Mouse (Mus musculus) embryo, embryonic 10.5 days (tissue): ENCODE measurements around the gene Tgm1.

Experiments
- DNase-seq: peaks from one replicate; pipeline ENCODE4 v3.0.0-alpha.2; 2015; ENCODE audit warnings: low spot score

Gene Tgm1

DNA sequence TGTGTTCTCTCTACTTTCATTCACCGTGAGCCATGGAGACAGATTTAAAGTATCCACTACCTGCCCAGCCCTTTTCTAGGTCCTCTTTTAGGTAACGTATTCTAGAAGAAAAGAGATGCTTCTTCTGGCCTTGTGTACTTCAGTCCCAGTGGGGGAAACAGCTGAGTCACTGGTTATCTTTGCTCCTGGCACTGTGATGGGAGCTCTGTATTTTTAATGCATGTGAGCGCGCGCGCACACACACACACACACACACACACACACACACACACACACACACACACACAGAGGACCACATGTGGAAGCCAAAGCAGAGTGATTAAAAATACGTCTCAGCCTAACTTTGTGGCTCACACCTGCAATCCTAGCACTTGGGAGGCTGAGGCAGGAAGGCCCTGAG lies 9.7 kb upstream of the Tgm1 start:
- DNase-seq = no peak

GRCm38 (mm10) chr14:55722438-55722945 lies 8.8 kb upstream of the Tgm1 start:
- DNase-seq = no peak

DNA sequence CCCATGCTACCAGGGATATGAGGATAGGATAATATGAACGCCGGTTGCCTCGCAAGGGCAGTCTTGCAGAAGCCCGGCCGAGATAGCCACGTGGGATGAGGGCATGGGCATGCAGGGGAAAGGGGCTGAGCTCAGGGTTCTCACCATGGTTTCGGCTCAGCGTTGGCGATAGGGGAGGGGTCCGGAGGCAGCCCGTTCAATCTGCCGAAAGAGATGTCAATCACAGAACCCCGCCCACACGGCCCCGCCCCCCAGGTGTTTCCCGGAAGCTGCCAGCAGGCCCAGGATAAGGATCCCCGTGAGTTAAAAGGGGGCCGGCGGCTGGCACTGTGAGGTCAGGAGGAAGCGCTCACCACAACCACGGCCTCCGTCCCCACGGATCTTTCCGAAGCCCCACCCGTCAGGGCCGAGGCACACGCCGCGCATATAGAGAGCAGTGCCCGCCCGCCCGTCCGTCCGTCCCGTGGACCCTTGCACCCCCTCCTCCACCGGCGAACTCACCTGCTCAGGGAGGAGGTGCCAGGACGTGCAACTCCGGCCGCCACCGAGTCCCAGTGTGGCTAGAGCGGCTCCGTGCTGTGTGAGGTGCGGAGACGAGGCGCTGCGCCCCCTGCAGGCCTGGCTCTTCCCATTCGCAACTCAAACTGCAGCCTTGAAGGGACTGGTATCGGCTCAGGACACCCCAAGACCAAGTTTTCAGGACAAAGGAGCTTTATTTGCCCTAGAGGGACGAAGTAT lies 8.1 kb upstream of the Tgm1 start, which contains the start of gene Rabggta:
TSS of gene Rabggta (minus strand) at position 564 of the 738 bp plus-strand sequence.
- peak; percentile 95 for DNase-seq

DNA sequence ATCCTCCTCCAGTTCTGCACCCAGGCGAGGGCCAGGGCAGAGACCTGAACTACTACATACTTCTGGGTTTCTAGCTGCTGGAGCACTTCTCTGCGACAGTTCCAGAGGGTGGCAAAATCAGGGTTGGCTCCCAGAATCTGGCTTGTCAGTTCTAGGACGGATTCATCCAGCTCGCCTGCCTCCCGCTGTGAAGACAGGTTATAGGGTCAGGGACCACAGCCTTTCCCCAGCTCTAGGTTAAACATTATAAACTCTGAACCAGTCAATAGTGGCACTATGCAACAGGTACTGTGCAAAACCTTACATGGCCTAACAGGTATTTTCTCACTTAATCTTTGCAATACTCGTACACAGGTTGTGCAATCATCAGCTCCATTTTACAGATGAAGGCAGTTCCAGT lies 7.3 kb upstream of the Tgm1 start:
- DNase-seq = no peak

- DNase-seq = no peak
Observed at GRCm38 (mm10) chr14:55720666-55721065, 6.9 kb upstream of the Tgm1 start.

GRCm38 (mm10) chr14:55719737-55720136 lies 6.0 kb upstream of the Tgm1 start:
- no peak for DNase-seq

DNA sequence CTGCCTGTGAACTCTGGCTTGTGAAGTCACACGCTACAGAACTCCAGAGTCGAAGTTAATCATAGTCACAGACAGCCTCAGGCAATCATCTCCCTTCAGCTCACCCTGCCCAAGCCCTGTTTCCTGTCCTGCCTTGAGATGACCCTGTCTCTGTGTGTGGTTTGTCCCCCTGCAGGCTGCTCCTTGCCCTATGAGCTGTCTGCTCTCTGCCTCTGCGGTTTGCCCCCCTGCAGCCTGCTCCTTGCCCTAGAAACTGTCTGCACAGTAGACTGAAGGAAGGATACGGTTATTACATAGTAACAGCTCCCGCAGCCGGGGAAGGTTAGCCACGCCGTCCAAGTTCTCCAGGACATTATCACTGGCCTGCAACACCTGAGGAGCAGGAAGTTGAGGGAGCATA lies 3.2 kb upstream of the Tgm1 start:
- DNase-seq = no peak

- DNase-seq = no peak
Observed at GRCm38 (mm10) chr14:55716271-55716670, 2.5 kb upstream of the Tgm1 start.

DNA sequence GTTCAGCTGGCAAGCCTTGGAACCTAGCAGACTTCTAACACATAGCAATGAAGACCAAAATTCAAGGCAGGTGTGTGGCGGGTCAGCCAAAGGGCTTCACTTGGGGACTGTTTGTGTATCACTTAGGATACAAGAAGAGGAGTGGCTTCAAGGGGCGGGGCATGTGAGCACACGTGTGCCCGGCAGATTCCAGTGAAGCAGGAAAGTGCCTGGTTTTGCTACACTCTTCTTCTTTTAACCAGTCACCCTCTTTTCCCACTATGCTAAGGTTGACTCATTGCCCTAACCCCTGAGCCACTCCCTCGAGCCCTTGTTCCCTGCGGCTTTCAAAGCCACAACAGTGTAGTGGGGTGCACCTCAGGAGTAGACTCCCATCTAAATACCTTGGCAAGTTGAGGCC lies 1.2 kb upstream of the Tgm1 start:
- peak; percentile 18 for DNase-seq

GRCm38 (mm10) chr14:55713007-55713728 lies 558 bp downstream of the Tgm1 start:
- peak; percentile 44 for DNase-seq

- DNase-seq = no peak
Observed at GRCm38 (mm10) chr14:55711786-55712185, 1.9 kb downstream of the Tgm1 start.

DNA sequence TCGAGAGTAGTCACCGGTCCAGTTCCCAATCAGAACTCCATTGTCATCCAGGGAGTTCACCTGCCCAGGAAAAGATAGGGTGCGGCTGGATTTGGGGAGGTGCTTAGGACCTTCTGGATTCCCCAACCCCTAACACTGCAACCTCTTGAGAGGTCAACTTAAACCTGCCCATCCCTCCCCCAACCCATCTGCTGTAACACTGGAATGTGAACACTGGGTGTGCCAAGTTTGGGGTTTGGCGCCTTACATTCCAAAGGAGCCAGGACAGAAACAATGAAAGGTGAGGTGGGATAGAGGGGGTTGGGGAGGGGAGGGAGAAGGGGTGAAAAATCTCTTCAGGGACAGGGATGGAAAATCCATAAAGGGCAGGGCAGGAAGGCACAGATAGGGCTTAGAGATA lies 4.2 kb downstream of the Tgm1 start:
- no peak for DNase-seq

- no peak for DNase-seq
Observed at GRCm38 (mm10) chr14:55707397-55707796, 6.3 kb downstream of the Tgm1 start.

DNA sequence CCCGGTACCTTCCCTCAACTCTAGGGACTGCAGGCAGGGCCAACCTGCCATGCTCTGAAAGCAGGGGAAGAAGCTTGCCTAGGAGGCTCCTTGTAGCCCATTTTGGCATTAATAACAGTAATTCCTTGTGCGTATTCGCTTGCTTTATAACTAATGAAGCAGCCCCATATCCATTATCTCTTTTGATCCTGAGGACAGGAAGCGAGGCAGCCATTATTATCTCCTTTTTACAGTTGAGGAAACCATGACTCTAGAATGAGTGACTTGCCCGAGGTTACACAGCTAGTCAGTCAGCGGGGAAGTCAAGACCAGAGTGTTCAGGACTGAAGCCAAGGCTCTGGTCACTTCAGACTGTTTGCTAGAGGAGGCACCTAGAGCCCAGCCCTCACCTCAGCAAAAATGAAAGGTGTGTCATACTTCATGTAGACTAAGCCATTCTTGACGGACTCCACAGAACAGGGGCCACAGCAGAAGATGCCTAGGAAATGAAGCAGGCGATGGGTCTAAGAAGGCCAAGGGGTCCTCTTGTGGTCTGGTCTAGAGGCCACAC lies 7.6 kb downstream of the Tgm1 start:
- DNase-seq = no peak

DNA sequence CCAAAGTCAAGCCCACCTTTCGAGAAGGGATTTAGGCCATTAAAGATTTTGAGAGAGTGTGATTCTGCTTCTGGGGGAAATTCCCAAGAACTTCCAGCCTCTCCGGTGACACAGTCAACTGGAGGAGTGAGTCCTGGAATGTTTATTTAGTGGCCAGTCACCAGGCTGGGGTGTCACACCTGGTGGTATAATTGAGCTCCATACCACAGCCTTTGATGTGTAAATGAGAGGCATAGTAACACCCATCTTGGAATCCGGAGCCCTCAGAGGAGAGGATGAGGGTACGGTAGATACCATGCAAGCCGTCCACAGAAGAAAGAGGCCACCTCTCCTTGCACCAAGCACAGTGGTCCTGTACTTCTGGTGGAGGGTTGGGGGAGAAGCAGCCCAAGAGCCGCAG lies 11.0 kb downstream of the Tgm1 start:
- DNase-seq = no peak

- no peak for DNase-seq
Observed at GRCm38 (mm10) chr14:55701131-55701530, 12.6 kb downstream of the Tgm1 start.

DNA sequence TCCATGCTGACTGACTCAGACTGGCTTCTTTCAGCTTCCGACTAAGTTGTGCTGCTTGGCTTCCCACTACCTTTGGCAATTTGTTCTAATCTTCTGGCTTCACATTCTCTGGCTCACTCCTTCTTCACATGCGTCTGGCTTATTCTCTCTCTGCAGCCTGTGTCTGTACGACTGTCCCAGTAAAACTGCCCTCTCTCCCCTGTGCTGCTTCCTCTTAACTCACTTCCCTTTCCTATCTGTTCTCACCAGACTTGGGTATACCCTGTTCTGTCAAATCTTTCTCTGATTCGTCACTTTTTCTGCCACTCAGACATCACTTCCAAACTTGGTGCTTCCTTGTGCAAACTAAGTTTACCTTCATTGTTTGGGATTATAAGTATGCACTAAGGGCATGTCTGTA lies 16.5 kb downstream of the Tgm1 start:
- DNase-seq = no peak

DNA sequence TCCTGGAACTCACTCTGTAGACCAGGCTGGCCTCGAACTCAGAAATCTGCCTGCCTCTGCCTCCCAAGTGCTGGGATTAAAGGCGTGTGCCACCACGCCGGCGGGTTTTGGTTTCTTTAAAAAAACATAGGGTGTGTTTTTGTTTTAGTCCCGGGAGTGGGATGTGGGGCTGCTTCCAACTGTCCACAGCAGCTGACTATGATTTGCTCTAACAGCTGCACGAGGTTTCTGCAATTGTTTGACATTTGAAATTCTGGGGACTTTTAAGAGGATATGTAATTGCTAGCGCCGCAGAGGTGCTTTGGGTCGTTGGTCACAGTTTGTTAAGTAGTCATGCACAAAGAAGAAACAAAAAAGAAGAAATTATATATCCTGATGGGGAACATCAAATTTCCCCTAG lies 24.3 kb downstream of the Tgm1 start:
- DNase-seq = no peak

DNA sequence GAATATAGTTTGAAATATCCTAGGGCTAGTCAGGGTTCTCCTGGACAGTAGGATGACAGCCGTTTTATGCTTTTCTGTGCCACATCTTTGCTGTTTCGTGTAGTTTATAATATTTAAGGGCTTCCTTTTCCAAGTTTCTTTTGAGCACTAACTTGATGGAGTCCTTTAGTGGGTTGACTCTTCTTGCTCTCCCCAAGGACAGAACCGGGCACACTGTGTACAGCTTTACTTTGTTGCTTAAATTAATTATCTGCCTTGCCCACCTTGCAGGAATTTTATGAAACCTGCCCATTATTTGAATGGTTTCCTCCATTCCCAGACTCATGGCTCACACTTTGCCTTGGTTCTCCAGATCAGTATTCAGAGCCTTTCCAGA lies 31.6 kb downstream of the Tgm1 start:
- no peak for DNase-seq

DNA sequence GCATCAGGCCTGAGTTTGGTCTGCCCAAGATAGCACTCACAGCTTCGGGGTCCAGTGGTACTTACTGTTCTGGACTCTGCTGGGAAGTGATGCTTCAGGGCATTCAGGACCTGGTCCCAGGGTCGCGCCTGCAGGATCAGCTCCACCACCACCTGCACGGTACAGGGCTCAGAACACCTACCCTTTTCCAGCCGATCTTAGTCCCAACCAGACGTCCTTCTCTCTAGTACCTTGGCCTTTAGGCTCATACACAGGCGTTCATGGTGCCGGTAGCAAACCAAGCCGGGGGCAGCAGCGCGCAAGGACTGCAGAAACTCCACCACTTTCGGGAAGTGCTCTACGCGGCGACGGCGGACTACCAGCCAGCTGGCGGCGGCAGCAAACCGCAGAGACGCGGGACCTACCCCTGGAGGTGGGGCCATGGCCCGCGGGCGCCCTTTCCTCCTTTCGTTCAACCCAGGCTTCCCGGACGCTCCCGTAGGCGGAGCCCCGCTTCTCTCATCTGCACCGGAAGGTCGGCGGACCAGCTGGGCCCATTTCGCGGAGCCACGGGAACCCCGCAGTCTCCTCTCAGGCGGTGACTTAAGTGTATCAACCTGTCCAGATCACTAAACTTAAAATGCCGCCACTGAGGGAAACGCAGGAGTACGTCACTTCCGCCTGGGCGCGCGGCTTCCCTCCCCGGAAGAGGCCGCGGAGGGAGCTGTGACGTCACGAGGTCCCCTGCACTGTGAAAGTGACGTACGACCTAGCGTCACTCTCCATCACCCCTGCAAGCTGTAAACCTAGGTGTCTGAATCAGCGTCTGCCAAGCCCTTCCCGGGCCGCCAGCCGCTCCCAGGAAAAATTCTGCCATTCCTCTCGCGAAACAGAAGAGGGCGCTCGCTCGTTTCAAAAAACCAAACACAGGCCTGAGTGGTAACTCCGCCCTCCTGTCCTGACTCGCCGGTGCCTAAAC lies 32.3 kb downstream of the Tgm1 start, which contains the start of gene Tinf2:
TSS of gene Tinf2 (minus strand) at position 661 of the 958 bp plus-strand sequence.
- peak; percentile 97 for DNase-seq

GRCm38 (mm10) chr14:55677615-55678014 lies 36.1 kb downstream of the Tgm1 start:
- no peak for DNase-seq

DNA sequence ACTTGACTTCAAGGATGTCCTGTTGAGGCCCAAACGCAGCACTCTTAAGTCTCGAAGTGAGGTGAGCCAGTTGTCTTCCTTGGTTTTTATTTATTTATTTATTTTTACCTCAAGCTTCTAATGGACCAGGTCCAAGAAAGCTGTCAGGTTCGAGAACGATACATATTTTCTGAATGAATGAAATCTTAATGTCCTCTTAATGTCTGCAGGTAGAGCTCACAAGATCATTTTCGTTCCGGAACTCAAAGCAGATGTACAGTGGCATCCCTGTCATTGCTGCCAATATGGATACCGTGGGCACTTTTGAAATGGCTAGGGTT lies 41.0 kb downstream of the Tgm1 start:
- DNase-seq = no peak
